Mouse (Mus musculus) C2C12 (cell line): ENCODE results near the gene Cd79a.

Source experiments
- CEBPB ChIP-seq: IDR thresholded peaks from one replicate; pipeline ENCODE4 v1.6.1; 2011; ENCODE audit warnings: low read depth, mild to moderate bottlenecking, control low read depth, moderate library complexity
- CTCF ChIP-seq: IDR thresholded peaks from one replicate; pipeline ENCODE4 v1.5.1; 2011; ENCODE audit not compliant: control insufficient read depth, insufficient read depth, insufficient read length
- FOSL1 ChIP-seq: IDR thresholded peaks from one replicate; pipeline ENCODE4 v1.8.0; 2011; ENCODE audit warnings: mild to moderate bottlenecking, low read length; ENCODE audit not compliant: poor library complexity, insufficient read depth, severe bottlenecking
- MAX ChIP-seq: IDR thresholded peaks from one replicate; pipeline ENCODE4 v1.6.1; 2011; ENCODE audit warnings: mild to moderate bottlenecking, control low read depth
- MYOD1 ChIP-seq: IDR thresholded peaks from one replicate; pipeline ENCODE4 v1.6.1; 2011; ENCODE audit warnings: low read depth; ENCODE audit not compliant: control insufficient read depth, insufficient read length
- USF1 ChIP-seq: IDR thresholded peaks from one replicate; pipeline ENCODE4 v1.6.1; 2011; ENCODE audit warnings: low read depth, mild to moderate bottlenecking, control low read depth, moderate library complexity

DNA sequence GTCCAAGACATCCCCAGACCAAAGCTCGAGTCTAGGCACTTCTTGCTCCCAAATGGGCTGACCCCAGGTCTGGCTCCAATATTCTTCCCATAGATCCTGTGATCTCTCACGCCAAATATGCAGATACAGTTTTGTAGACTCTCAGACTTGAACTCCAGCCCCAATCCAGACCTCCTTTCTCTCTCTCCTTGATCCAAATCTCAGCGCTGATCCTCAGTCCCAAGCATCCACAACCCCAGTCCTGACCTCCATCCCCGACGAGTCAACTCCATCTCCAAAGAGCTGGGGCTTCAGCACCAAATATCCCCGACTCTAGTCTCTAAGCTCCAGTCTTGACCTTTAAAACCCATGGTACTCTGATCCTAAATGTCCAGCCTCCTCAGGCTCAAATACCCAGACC lies 46.5 kb downstream of the Cd79a start:
- TF ChIP-seq CTCF (no peak), CEBPB (no peak), FOSL1 (no peak), USF1 (no peak), MAX (no peak), MYOD1 (no peak)
